In the genomic region with DNA sequence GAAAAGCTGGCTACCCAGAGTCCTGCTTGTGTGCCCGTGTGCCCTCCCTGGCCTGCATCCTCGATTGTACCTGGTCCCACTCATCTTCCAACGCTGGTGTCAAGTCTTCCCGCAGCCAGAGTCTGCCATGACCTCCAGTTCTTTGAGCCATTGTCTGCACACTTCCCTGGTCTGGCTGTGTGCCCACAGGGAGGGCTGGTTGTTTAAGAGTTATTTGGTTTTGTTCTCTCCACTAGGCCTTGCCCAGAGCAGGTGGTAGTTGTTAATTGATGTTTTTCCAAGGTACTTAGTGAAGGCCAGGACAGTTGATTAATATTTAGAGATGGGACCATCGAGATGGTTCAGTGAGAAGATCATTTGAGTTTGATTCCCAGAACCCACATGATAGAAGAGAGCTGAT, we compare ENCODE assay signal across 10 mouse cellular contexts. TPM values are rescaled to one million over a fixed set of nuclear protein-coding genes. Genes with fewer than 3 reads are reported as not detected.
DNase-seq lines count a peak whose midpoint lies in the region; ATAC-seq lines count a peak whose summit lies in the region.
"Had no signal": no experiment of that assay in that cellular context is flagged by ENCODE, and none has a peak within 500 bp of the region (broad histone marks: within the 10 kb centered on the region; RNA-seq: fewer than 3 reads in every experiment).

No protein-coding gene starts in this region.

- WGBS in forebrain, embryonic 14.5 days, result 44% methylated on average over 5 of the region's 5 CpGs
- 69% methylated on average over 5 of the region's 5 CpGs for WGBS in forebrain, embryonic 12.5 days
- WGBS in kidney, embryonic 16.5 days, result 66% methylated on average over 5 of the region's 5 CpGs
- 67% methylated on average over 5 of the region's 5 CpGs for WGBS in embryonic facial prominence, embryonic 13.5 days
- WGBS in midbrain, embryonic 14.5 days, result 62% methylated on average over 5 of the region's 5 CpGs

- no peak for ATAC-seq in forebrain, embryonic 14.5 days
- no peak for ATAC-seq in forebrain, embryonic 12.5 days (ENCODE audit: low FRiP score)
- no peak for ATAC-seq in kidney, embryonic 16.5 days (ENCODE audit: low FRiP score, low TSS enrichment)
- ATAC-seq in embryonic facial prominence, embryonic 13.5 days (ENCODE audit: insufficient number of reproducible peaks, insufficient read depth, low FRiP score, low TSS enrichment, low read depth), result no peak
- no peak for ATAC-seq in midbrain, embryonic 14.5 days (ENCODE audit: low FRiP score, low TSS enrichment)

- H3K9ac ChIP-seq in forebrain, embryonic 14.5 days (ENCODE audit: low read length), result no peak overlapping the region
- no peak overlapping the region for H3K9ac ChIP-seq in forebrain, embryonic 12.5 days
- no peak overlapping the region for H3K9ac ChIP-seq in kidney, embryonic 16.5 days (replicated peaks; ENCODE audit: low read length)
- H3K9ac ChIP-seq in embryonic facial prominence, embryonic 13.5 days, result no peak overlapping the region
- no peak overlapping the region for H3K9ac ChIP-seq in midbrain, embryonic 14.5 days (replicated peaks; ENCODE audit: low read length)
- H3K9ac ChIP-seq: limb, embryonic 12.5 days had no signal

- peaks cover 16% of the 10 kb centered on the region for H3K4me1 ChIP-seq in forebrain, embryonic 14.5 days (ENCODE audit: control insufficient read depth, insufficient read depth, low read length)
- H3K4me1 ChIP-seq in forebrain, embryonic 12.5 days, result peaks cover 14% of the 10 kb centered on the region
- peaks cover 54% of the 10 kb centered on the region for H3K4me1 ChIP-seq in kidney, embryonic 16.5 days (ENCODE audit: insufficient read depth, low read length)
- H3K4me1 ChIP-seq in embryonic facial prominence, embryonic 13.5 days, result peaks cover 73% of the 10 kb centered on the region
- H3K4me1 ChIP-seq in midbrain, embryonic 14.5 days (ENCODE audit: control insufficient read depth, insufficient read depth, low read length), result 0 out of 2 replicates have a peak, but pooled peaks cover 7% of the 10 kb centered on the region

- H3K27ac ChIP-seq in forebrain, embryonic 14.5 days (ENCODE audit: low read depth, low read length), result no peak overlapping the region
- H3K27ac ChIP-seq in forebrain, embryonic 12.5 days, result no peak overlapping the region; the same call in 1 of the 2 replicates
- 0 out of 2 replicates have a peak overlapping the region, but pooled peaks have one; percentile 69 for H3K27ac ChIP-seq in kidney, embryonic 16.5 days (ENCODE audit: low read length)
- H3K27ac ChIP-seq in embryonic facial prominence, embryonic 13.5 days, result peak overlapping the region; percentile 84
- H3K27ac ChIP-seq in midbrain, embryonic 14.5 days (replicated peaks; ENCODE audit: low read depth, low read length), result 0 out of 2 replicates have a peak overlapping the region, but pooled peaks have one; percentile 56

- H3K27me3 ChIP-seq in forebrain, embryonic 14.5 days (replicated peaks; ENCODE audit: control insufficient read depth, insufficient read depth, low read length), result no peaks in the 10 kb centered on the region
- no peaks in the 10 kb centered on the region for H3K27me3 ChIP-seq in forebrain, embryonic 12.5 days
- H3K27me3 ChIP-seq in kidney, embryonic 16.5 days (ENCODE audit: insufficient read depth, low read length), result no peaks in the 10 kb centered on the region
- H3K27me3 ChIP-seq in embryonic facial prominence, embryonic 13.5 days, result no peaks in the 10 kb centered on the region
- H3K27me3 ChIP-seq in midbrain, embryonic 14.5 days (ENCODE audit: control insufficient read depth, insufficient read depth, low read length), result no peaks in the 10 kb centered on the region
- H3K27me3 ChIP-seq: limb, embryonic 12.5 days had no signal

- DNase-seq in forebrain, embryonic 14.5 days (ENCODE audit: low spot score), result peak; percentile 31
- DNase-seq in kidney, adult 11 months, result no peak
- peak; percentile 14 for DNase-seq in midbrain, embryonic 14.5 days
- DNase-seq in right cerebral cortex, adult 2 months (ENCODE audit: low spot score in 2 of 2), result no peak
- DNase-seq in cerebellum, adult 8-10 months, result no peak
- DNase-seq: cerebellum, adult 9-10 months had no signal

- H3K36me3 ChIP-seq in forebrain, embryonic 14.5 days (ENCODE audit: control insufficient read depth, insufficient read depth, low read length), result no peaks in the 10 kb centered on the region
- H3K36me3 ChIP-seq in forebrain, embryonic 12.5 days (replicated peaks), result no peaks in the 10 kb centered on the region
- 0 out of 2 replicates have a peak, but pooled peaks cover 3% of the 10 kb centered on the region for H3K36me3 ChIP-seq in kidney, embryonic 16.5 days (ENCODE audit: insufficient read depth, low read length)
- H3K36me3 ChIP-seq in embryonic facial prominence, embryonic 13.5 days, result peaks cover 8% of the 10 kb centered on the region
- no peaks in the 10 kb centered on the region for H3K36me3 ChIP-seq in midbrain, embryonic 14.5 days (ENCODE audit: control insufficient read depth, insufficient read depth, low read length)

- H3K4me2 ChIP-seq in forebrain, embryonic 14.5 days (ENCODE audit: low read length), result no peak overlapping the region
- H3K4me2 ChIP-seq in forebrain, embryonic 12.5 days, result no peak overlapping the region
- H3K4me2 ChIP-seq in kidney, embryonic 16.5 days (replicated peaks; ENCODE audit: low read depth, low read length), result no peak overlapping the region
- no peak overlapping the region for H3K4me2 ChIP-seq in embryonic facial prominence, embryonic 13.5 days
- H3K4me2 ChIP-seq in midbrain, embryonic 14.5 days (ENCODE audit: low read length), result no peak overlapping the region
- H3K4me2 ChIP-seq: limb, embryonic 12.5 days had no signal

- no peaks in the 10 kb centered on the region for H3K9me3 ChIP-seq in forebrain, embryonic 14.5 days (replicated peaks; ENCODE audit: control insufficient read depth, low read length)
- H3K9me3 ChIP-seq in forebrain, embryonic 12.5 days, result no peaks in the 10 kb centered on the region
- no peaks in the 10 kb centered on the region for H3K9me3 ChIP-seq in kidney, embryonic 16.5 days (ENCODE audit: low read length)
- no peaks in the 10 kb centered on the region for H3K9me3 ChIP-seq in embryonic facial prominence, embryonic 13.5 days
- H3K9me3 ChIP-seq in midbrain, embryonic 14.5 days (ENCODE audit: control insufficient read depth, low read length), result no peaks in the 10 kb centered on the region
- H3K9me3 ChIP-seq: limb, embryonic 12.5 days had no signal

- no peak overlapping the region for H3K4me3 ChIP-seq in forebrain, embryonic 14.5 days (ENCODE audit: low read depth, low read length)
- H3K4me3 ChIP-seq in forebrain, embryonic 12.5 days (replicated peaks), result no peak overlapping the region
- no peak overlapping the region for H3K4me3 ChIP-seq in kidney, embryonic 16.5 days (ENCODE audit: low read length)
- no peak overlapping the region for H3K4me3 ChIP-seq in embryonic facial prominence, embryonic 13.5 days
- H3K4me3 ChIP-seq in midbrain, embryonic 14.5 days (replicated peaks; ENCODE audit: low read depth, low read length), result no peak overlapping the region
- H3K4me3 ChIP-seq: limb, embryonic 12.5 days had no signal

RNA-seq across cellular contexts. Expression of a gene that starts 54.7 kb away (rescaled TPM):
- 4.7 and 7.0 TPM in 2 replicates for polyA plus RNA-seq in forebrain, embryonic 14.5 days (2014; fragmentation: Nextera tagmentation; extraction: Ambion mirVana)
- 15.7 and 23.1 TPM in 2 replicates for polyA plus RNA-seq in forebrain, embryonic 12.5 days (2016; fragmentation: Nextera tagmentation; extraction: Ambion mirVana)
- polyA plus RNA-seq in kidney, embryonic 16.5 days (2015; fragmentation: Nextera tagmentation; extraction: Ambion mirVana), result 14.1 and 16.8 TPM in 2 replicates
- 47.7 and 94.8 TPM in 2 replicates for polyA plus RNA-seq in embryonic facial prominence, embryonic 13.5 days (2015; fragmentation: Nextera tagmentation; extraction: Ambion mirVana)
- polyA plus RNA-seq in midbrain, embryonic 14.5 days (2014; fragmentation: Nextera tagmentation; extraction: Ambion mirVana), result 19.2 and 19.3 TPM in 2 replicates

Comparison
In these comparisons a context has a peak if more than half of its experiments do, and no peak if none do; other contexts are left out.
1. DNase-seq: peak in forebrain, embryonic 14.5 days (single experiment) and midbrain, embryonic 14.5 days (single experiment); none in kidney, adult 11 months (single experiment), right cerebral cortex, adult 2 months (0 of 2) and cerebellum, adult 8-10 months (single experiment).
2. H3K27ac ChIP-seq: peak in kidney, embryonic 16.5 days (single experiment), embryonic facial prominence, embryonic 13.5 days (single experiment) and midbrain, embryonic 14.5 days (single experiment); none in forebrain, embryonic 14.5 days (single experiment) and forebrain, embryonic 12.5 days (single experiment).